Mouse (Mus musculus): Measurements from ENCODE around the gene Sh3rf1. TPM values are rescaled to one million over a fixed set of nuclear protein-coding genes. Genes with fewer than 3 reads are reported as not detected.

Sh3rf1 gene
- polyA plus RNA-seq, 1 experiment from 2014 or later: 13.8 TPM

DNA sequence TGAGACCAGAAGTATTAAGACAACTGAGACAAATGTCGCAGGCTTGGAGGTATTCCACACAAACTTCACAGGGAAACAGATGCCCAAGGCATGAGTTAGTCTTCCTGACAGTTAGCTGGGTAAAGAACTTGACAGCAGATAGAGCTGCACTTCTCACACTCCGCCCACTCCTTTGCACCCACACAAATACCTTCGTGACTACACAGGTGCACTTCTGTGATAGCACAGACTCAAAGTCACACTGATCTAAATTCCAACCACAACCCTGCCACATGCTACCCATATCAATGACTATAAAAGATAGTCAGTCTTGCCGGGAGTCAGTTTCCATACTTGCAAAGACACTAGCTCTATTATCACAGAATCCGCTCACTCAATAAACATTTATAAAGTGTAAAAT, 202.4 kb downstream of the Sh3rf1 start:
- Histone ChIP-seq H3K36me3 (ENCODE audit: control insufficient read depth, insufficient read depth, low read length) (no peaks in the 10 kb centered on the region), H3K9ac (ENCODE audit: low read length) (no peak overlapping the region), H3K4me2 (ENCODE audit: low read length) (no peak overlapping the region), H3K9me3 (ENCODE audit: control insufficient read depth, low read length) (no peaks in the 10 kb centered on the region), H3K27me3 (replicated peaks; ENCODE audit: control insufficient read depth, insufficient read depth, low read length) (no peaks in the 10 kb centered on the region), H3K4me1 (replicated peaks; ENCODE audit: control insufficient read depth, insufficient read depth, low read length) (no peaks in the 10 kb centered on the region), H3K4me3 (ENCODE audit: low read depth, low read length) (no peak overlapping the region), H3K27ac (ENCODE audit: low read depth) (no peak overlapping the region)
- 81% methylated on average over 5 of the region's 5 CpGs for WGBS
- DNase-seq (ENCODE audit: low spot score) (no peak), ATAC-seq (replicated peaks; ENCODE audit: low FRiP score, low TSS enrichment, low read depth) (no peak)

DNA sequence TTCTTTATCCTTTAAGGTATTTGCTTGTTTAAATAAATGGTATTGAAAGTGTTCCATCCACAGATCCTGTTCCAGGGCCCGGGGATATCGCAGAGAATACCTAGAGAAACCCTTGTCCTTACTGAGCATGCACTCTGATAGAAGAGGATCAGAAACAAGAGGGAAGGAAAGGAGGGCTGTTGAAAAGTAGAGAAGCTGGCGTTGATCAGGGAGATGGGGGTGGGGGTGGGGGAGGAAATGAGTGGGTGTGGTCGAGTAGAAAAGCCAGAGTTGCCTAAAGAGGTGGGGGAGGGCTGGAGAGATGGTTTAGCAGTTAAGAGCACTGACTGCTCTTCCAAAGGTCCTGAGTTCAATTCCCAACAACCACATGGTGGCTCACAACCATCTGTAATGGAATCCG, 203.0 kb downstream of the Sh3rf1 start:
- no peaks in the 10 kb centered on the region for H3K27me3 ChIP-seq (replicated peaks; ENCODE audit: control insufficient read depth, insufficient read depth, low read length)
- H3K9me3 ChIP-seq (ENCODE audit: control insufficient read depth, low read length): no peaks in the 10 kb centered on the region
- H3K36me3 ChIP-seq (ENCODE audit: control insufficient read depth, insufficient read depth, low read length): no peaks in the 10 kb centered on the region
- H3K9ac ChIP-seq (ENCODE audit: low read length): no peak overlapping the region
- DNase-seq (ENCODE audit: low spot score) (no peak), ATAC-seq (replicated peaks; ENCODE audit: low FRiP score, low TSS enrichment, low read depth) (no peak)
- WGBS: 66% methylated on average over 5 of the region's 5 CpGs
- no peak overlapping the region for H3K4me2 ChIP-seq (ENCODE audit: low read length)
- no peaks in the 10 kb centered on the region for H3K4me1 ChIP-seq (replicated peaks; ENCODE audit: control insufficient read depth, insufficient read depth, low read length)
- no peak overlapping the region for H3K4me3 ChIP-seq (ENCODE audit: low read depth, low read length)
- no peak overlapping the region for H3K27ac ChIP-seq (ENCODE audit: low read depth)

DNA sequence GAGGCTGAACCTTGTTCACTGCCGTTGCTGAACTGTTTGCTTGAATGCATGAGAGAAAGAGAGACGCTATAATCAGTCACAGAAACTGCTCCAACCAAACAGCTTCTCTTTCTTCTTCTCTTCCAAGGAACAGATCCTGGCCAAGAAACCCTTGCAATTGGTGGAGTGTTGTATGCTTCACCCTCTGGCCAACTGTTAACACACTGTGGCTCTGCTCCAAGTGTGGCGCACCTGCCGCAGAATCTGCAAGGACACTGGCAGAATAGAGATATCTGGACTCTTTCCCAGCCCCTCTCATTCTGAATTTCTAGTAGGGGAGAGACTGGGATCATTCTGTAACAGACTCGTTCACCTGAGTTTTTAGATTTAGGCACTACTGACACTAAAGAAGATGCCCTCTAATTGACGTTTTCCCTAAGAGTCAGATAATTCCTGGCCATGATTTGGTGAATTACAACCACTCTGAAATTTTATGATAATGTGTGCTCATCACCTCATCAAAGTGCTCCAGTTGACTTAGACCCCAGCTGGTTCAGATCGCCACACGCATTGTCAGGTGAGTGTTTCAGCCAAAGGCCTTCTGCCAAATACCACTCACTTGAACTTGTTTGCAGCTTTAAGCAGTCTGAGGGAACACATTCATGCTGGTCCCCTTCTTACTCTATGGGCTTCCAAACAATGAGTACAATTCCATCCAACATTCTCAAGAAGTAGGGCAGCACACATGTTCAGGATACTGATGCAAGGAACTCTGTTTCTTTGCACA, 204.4 kb downstream of the Sh3rf1 start:
- Histone ChIP-seq H3K9me3 (ENCODE audit: control insufficient read depth, low read length) (no peaks in the 10 kb centered on the region), H3K27me3 (replicated peaks; ENCODE audit: control insufficient read depth, insufficient read depth, low read length) (no peaks in the 10 kb centered on the region), H3K4me1 (replicated peaks; ENCODE audit: control insufficient read depth, insufficient read depth, low read length) (no peaks in the 10 kb centered on the region), H3K36me3 (ENCODE audit: control insufficient read depth, insufficient read depth, low read length) (no peaks in the 10 kb centered on the region), H3K4me2 (ENCODE audit: low read length) (no peak overlapping the region), H3K4me3 (ENCODE audit: low read depth, low read length) (no peak overlapping the region), H3K27ac (ENCODE audit: low read depth) (peak overlapping the region; percentile 45; the same call in 1 of the 2 replicates), H3K9ac (ENCODE audit: low read length) (no peak overlapping the region)
- WGBS: 75% methylated on average over 8 of the region's 8 CpGs
- ATAC-seq (replicated peaks; ENCODE audit: low FRiP score, low TSS enrichment, low read depth): no peak
- no peak for DNase-seq (ENCODE audit: low spot score)

DNA sequence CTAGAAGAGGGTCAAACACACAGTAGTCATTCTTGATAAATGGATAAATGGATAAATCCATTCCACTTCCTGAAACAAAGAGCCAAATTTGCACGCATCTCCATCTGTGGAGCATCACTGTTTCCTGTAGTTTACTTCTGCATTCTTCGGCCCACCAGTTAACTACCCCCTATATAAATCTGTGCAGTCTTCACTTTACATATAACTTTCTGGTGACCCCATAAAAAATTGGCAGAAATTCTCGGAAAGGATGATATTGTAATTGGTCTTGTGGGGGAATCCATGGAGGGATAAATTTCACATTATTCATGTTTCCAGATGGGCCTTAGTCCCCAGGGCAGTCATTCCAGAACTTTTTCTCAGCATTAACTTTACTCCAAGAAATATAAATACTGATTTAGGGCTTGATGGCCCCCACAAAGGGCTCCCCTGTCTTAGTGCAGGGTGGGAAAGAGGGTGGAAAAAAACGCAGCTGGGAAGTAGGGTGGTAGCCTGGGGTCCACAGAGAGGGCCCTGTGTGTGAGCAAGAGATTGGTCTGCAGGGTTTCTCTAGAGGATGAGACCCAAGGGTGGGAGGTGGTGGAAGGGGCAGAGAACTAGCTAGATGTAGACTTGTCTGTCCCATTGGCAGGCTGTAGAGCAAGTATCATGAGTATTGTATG, 205.3 kb downstream of the Sh3rf1 start:
- DNase-seq (ENCODE audit: low spot score) (no peak), ATAC-seq (replicated peaks; ENCODE audit: low FRiP score, low TSS enrichment, low read depth) (peak; percentile 72; the same call in 1 of the 2 replicates)
- H3K4me2 ChIP-seq (ENCODE audit: low read length): no peak overlapping the region
- 56% methylated on average over 4 of the region's 4 CpGs for WGBS
- no peak overlapping the region for H3K4me3 ChIP-seq (ENCODE audit: low read depth, low read length)
- no peaks in the 10 kb centered on the region for H3K27me3 ChIP-seq (replicated peaks; ENCODE audit: control insufficient read depth, insufficient read depth, low read length)
- H3K36me3 ChIP-seq (ENCODE audit: control insufficient read depth, insufficient read depth, low read length): no peaks in the 10 kb centered on the region
- no peaks in the 10 kb centered on the region for H3K9me3 ChIP-seq (ENCODE audit: control insufficient read depth, low read length)
- H3K27ac ChIP-seq (ENCODE audit: low read depth): peak overlapping the region; percentile 45; the same call in 1 of the 2 replicates
- H3K4me1 ChIP-seq (replicated peaks; ENCODE audit: control insufficient read depth, insufficient read depth, low read length): no peaks in the 10 kb centered on the region
- H3K9ac ChIP-seq (ENCODE audit: low read length): no peak overlapping the region

DNA sequence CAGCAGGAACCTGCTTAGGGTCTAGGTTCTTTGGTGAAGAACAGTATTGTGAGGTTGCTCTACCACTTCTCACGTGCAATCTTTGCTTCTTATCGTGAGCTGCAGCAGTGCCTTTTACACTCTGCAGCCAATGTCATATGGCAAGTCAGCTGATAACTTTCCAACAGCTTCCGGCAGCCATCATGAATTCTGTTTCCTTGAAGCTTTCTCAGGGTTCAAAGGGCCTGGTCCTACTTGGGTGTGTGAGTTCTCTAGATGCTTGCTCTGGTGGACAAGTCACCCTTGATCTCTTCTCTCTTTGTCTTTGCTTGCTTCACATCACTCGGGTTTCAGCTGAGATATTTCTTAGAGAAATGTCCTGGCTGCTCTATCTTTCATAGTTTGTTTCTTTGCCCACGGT, 211.8 kb downstream of the Sh3rf1 start:
- Histone ChIP-seq H3K4me3 (ENCODE audit: low read depth, low read length) (no peak overlapping the region), H3K36me3 (ENCODE audit: control insufficient read depth, insufficient read depth, low read length) (no peaks in the 10 kb centered on the region), H3K9ac (ENCODE audit: low read length) (no peak overlapping the region), H3K4me1 (replicated peaks; ENCODE audit: control insufficient read depth, insufficient read depth, low read length) (no peaks in the 10 kb centered on the region), H3K27ac (ENCODE audit: low read depth) (no peak overlapping the region), H3K9me3 (ENCODE audit: control insufficient read depth, low read length) (0 out of 2 replicates have a peak, but pooled peaks cover 2% of the 10 kb centered on the region), H3K4me2 (ENCODE audit: low read length) (no peak overlapping the region), H3K27me3 (replicated peaks; ENCODE audit: control insufficient read depth, insufficient read depth, low read length) (no peaks in the 10 kb centered on the region)
- ATAC-seq (replicated peaks; ENCODE audit: low FRiP score, low TSS enrichment, low read depth) (no peak), DNase-seq (ENCODE audit: low spot score) (no peak)
- WGBS: 88% methylated on average over 5 of the region's 5 CpGs

GRCm38 (mm10) chr8:61436147-61436546, 212.5 kb downstream of the Sh3rf1 start:
- WGBS: 91% methylated on average over 3 of the region's 3 CpGs
- no peak for ATAC-seq (replicated peaks; ENCODE audit: low FRiP score, low TSS enrichment, low read depth)

GRCm38 (mm10) chr8:61436586-61437304, 213.1 kb downstream of the Sh3rf1 start:
- no peaks in the 10 kb centered on the region for H3K4me1 ChIP-seq (replicated peaks; ENCODE audit: control insufficient read depth, insufficient read depth, low read length)
- 57% methylated on average over 9 of the region's 9 CpGs for WGBS
- 0 out of 2 replicates have a peak, but pooled peaks cover 5% of the 10 kb centered on the region for H3K9me3 ChIP-seq (ENCODE audit: control insufficient read depth, low read length)
- no peak overlapping the region for H3K9ac ChIP-seq (ENCODE audit: low read length)
- no peak overlapping the region for H3K27ac ChIP-seq (ENCODE audit: low read depth)
- H3K36me3 ChIP-seq (ENCODE audit: control insufficient read depth, insufficient read depth, low read length): no peaks in the 10 kb centered on the region
- DNase-seq (ENCODE audit: low spot score) (no peak), ATAC-seq (replicated peaks; ENCODE audit: low FRiP score, low TSS enrichment, low read depth) (no peak)
- no peak overlapping the region for H3K4me2 ChIP-seq (ENCODE audit: low read length)
- no peak overlapping the region for H3K4me3 ChIP-seq (ENCODE audit: low read depth, low read length)
- H3K27me3 ChIP-seq (replicated peaks; ENCODE audit: control insufficient read depth, insufficient read depth, low read length): no peaks in the 10 kb centered on the region

More at GRCm38 (mm10) chr8:61436147-61436546, 212.5 kb downstream of the Sh3rf1 start:
- Histone ChIP-seq H3K9me3 (ENCODE audit: control insufficient read depth, low read length) (0 out of 2 replicates have a peak, but pooled peaks cover 4% of the 10 kb centered on the region), H3K4me3 (ENCODE audit: low read depth, low read length) (no peak overlapping the region), H3K9ac (ENCODE audit: low read length) (no peak overlapping the region), H3K4me2 (ENCODE audit: low read length) (no peak overlapping the region), H3K36me3 (ENCODE audit: control insufficient read depth, insufficient read depth, low read length) (no peaks in the 10 kb centered on the region), H3K27me3 (replicated peaks; ENCODE audit: control insufficient read depth, insufficient read depth, low read length) (no peaks in the 10 kb centered on the region), H3K4me1 (replicated peaks; ENCODE audit: control insufficient read depth, insufficient read depth, low read length) (no peaks in the 10 kb centered on the region), H3K27ac (ENCODE audit: low read depth) (no peak overlapping the region)
- DNase-seq (ENCODE audit: low spot score): no peak

- Histone ChIP-seq H3K4me2 (ENCODE audit: low read length) (no peak overlapping the region), H3K36me3 (ENCODE audit: control insufficient read depth, insufficient read depth, low read length) (no peaks in the 10 kb centered on the region), H3K4me1 (replicated peaks; ENCODE audit: control insufficient read depth, insufficient read depth, low read length) (no peaks in the 10 kb centered on the region), H3K4me3 (ENCODE audit: low read depth, low read length) (no peak overlapping the region), H3K27ac (ENCODE audit: low read depth) (no peak overlapping the region), H3K9ac (ENCODE audit: low read length) (no peak overlapping the region), H3K9me3 (ENCODE audit: control insufficient read depth, low read length) (0 out of 2 replicates have a peak, but pooled peaks cover 5% of the 10 kb centered on the region), H3K27me3 (replicated peaks; ENCODE audit: control insufficient read depth, insufficient read depth, low read length) (no peaks in the 10 kb centered on the region)
- no peak for DNase-seq (ENCODE audit: low spot score)
- ATAC-seq (replicated peaks; ENCODE audit: low FRiP score, low TSS enrichment, low read depth): no peak
Measured at GRCm38 (mm10) chr8:61437305-61437605, 213.6 kb downstream of the Sh3rf1 start.

All from intestine, embryonic 14.5 days (tissue).